Mouse (Mus musculus) cortical plate, adult 2 months (tissue): ENCODE results near the gene Dixdc1.

ENCODE experiments used
- CTCF ChIP-seq: fragments of 200-500 bp; IDR thresholded peaks from 2 replicates; pipeline ENCODE4 v1.5.1; 2011; ENCODE audit warnings: mild to moderate bottlenecking, control low read depth, low read length; ENCODE audit not compliant: insufficient read depth; ENCODE audit errors: extremely low read depth
- POLR2A ChIP-seq: fragments of 200-500 bp; IDR thresholded peaks from 2 replicates; pipeline ENCODE4 v1.6.1; 2011; ENCODE audit warnings: mild to moderate bottlenecking, low read length, control low read depth; ENCODE audit not compliant: insufficient read depth; ENCODE audit errors: extremely low read depth

DNA sequence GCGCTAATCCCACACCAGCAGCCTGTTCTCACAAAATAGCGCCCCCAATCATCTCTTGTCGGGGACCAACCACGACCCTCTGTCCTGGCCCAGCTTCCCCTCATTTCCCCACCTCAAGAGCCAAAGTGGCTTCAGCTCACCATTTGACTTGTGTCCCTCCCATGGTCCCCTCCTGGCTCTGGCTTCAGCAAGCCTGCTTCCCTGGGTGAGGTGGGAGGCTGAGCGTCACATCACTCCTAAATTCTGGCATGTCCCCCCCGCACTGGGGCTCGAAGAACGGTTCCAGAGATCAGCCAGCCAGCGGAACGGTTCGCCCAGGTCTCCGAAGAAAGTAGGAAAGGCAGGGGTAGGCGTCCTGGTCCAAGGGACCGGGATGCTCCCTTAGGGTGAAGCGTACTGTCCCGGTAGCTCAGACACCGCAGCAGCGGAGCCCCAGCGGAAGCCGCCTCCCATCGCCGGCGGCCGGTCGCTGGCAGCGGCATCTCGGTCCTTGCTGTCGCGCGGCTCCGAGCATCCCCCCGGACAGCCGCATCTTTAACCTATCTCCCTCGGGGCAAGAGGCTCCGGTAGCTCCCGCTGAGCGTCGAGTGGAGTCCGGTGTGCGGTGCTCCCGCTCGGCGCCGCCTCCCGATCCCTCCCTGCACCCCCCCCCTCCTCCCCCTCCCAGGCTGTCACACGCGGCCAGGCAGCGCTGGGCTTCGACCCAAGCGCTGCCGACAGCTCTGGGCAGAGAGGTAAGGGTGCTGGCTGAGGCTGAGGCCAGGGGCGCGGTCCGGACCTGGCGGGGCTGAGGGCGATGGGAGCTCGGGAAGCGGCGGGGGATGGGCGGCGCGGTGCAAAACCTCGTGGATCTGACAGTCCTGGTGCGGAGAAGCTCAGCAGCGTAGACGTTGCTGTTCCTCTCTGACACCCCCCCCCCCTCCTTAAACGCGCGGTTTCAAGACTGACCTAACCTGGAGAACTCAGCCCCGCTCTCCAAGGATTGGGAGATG, 40.6 kb downstream of the Dixdc1 start:
- peak; percentile 54; the same call in 1 of the 2 replicates for TF ChIP-seq POLR2A
- TF ChIP-seq CTCF, result no peak
